Mouse (Mus musculus) hindbrain, embryonic 16.5 days (tissue): ENCODE data around the gene Neo1. TPM values are rescaled to one million over a fixed set of nuclear protein-coding genes. Genes with fewer than 3 reads are reported as not detected.
"Not testable (repeated sequence)": the region's sequence is repeated elsewhere in the genome, so short reads cannot be mapped to it uniquely, and the experiment has no call there.

Source experiments
- ATAC-seq: fragments of 200-750 bp; cut with Nextera tagmentation; 2 replicates; pipeline ENCODE4 v1.8.0; 2017; ENCODE audit warnings: moderate TSS enrichment, moderate library complexity
- H3K27ac ChIP-seq: fragments of 300-500 bp; sonication (generic); 2 replicates; pipeline ENCODE4 v1.5.1; 2014; ENCODE audit warnings: low read depth, mild to moderate bottlenecking, control low read depth, low read length, moderate library complexity
- H3K27me3 ChIP-seq: fragments of 300-500 bp; sonication (generic); replicated peaks from 2 replicates; pipeline ENCODE4 v1.6.1; 2014; ENCODE audit warnings: low read length; ENCODE audit not compliant: control insufficient read depth, insufficient read depth
- H3K36me3 ChIP-seq: fragments of 300-500 bp; sonication (generic); 2 replicates; pipeline ENCODE4 v1.6.1; 2014; ENCODE audit warnings: mild to moderate bottlenecking, low read length, moderate library complexity, mixed read lengths; ENCODE audit not compliant: control insufficient read depth, insufficient read depth
- H3K4me1 ChIP-seq: fragments of 300-500 bp; sonication (generic); 2 replicates; pipeline ENCODE4 v1.6.1; 2014; ENCODE audit warnings: low read depth, low read length; ENCODE audit not compliant: control insufficient read depth, insufficient read depth
- H3K4me2 ChIP-seq: fragments of 300-500 bp; sonication (generic); 2 replicates; pipeline ENCODE4 v1.6.1; 2014; ENCODE audit warnings: mild to moderate bottlenecking, low read length, control low read depth, moderate library complexity
- H3K4me3 ChIP-seq: fragments of 300-500 bp; sonication (generic); 2 replicates; pipeline ENCODE4 v1.5.1; 2014; ENCODE audit warnings: mild to moderate bottlenecking, low read length, control low read depth, moderate library complexity
- H3K9ac ChIP-seq: fragments of 300-500 bp; sonication (generic); 2 replicates; pipeline ENCODE4 v1.6.1; 2014; ENCODE audit warnings: low read depth, mild to moderate bottlenecking, control low read depth, low read length, moderate library complexity
- H3K9me3 ChIP-seq: fragments of 300-500 bp; sonication (generic); 2 replicates; pipeline ENCODE4 v1.6.1; 2014; ENCODE audit warnings: mild to moderate bottlenecking, low read length, moderate library complexity; ENCODE audit not compliant: control insufficient read depth
- WGBS: fragments of 180-500 bp; shearing (Covaris S2); extraction: QIAGEN DNeasy Blood & Tissue Kit; methylation state at CpG from one replicate; pipeline ENCODE4 v1.1.7; 2014; 5-methylcytosine and 5-hydroxymethylcytosine counted together
- polyA plus RNA-seq: library from polyadenylated mRNA; unstranded; fragments of >200 nt; fragmentation: Nextera tagmentation; extraction: Ambion mirVana; gene quantifications from 2 replicates; pipeline ENCODE4 v1.2.1, GENCODE M21; 2015

Neo1 gene
- polyA plus RNA-seq, 1 experiment from 2014 or later, result 40.9 TPM

DNA sequence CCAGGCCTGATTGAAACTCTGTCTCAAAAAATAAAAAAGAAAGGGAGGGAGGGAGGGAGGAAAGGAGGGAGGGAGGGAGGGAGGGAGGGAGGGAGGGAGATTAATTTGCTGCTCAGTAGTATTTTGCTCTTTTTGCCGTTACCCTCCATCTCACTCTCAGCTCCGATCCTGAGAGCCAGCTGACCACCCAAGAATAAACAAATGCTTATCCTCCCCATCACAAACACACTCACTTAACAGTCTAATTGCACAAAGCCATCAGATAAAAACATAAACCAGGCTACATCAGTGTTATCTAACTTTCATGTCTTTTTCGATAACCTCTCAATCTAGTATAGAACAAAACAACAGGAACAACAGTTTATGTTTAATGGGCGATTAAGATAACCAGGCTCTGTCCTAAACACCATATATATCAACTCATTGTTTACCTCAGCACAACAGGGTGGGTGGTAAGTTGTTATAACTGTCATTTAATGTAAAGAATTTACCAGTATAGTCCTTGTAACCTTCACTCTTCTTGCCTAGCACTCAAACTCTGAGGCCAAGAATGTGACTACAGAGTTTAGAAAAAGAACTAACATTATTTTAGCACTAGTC is 11.9 kb downstream of the Neo1 start:
- no peaks in the 10 kb centered on the region for H3K4me1 ChIP-seq
- H3K36me3 ChIP-seq, result no peaks in the 10 kb centered on the region
- H3K4me3 ChIP-seq, result no peak overlapping the region
- H3K9me3 ChIP-seq, result no peaks in the 10 kb centered on the region
- no peak overlapping the region for H3K9ac ChIP-seq
- H3K27ac ChIP-seq, result no peak overlapping the region
- no peak for ATAC-seq
- no peak overlapping the region for H3K4me2 ChIP-seq
- no peaks in the 10 kb centered on the region for H3K27me3 ChIP-seq
- WGBS, result 64% methylated on average over 4 of the region's 4 CpGs

DNA sequence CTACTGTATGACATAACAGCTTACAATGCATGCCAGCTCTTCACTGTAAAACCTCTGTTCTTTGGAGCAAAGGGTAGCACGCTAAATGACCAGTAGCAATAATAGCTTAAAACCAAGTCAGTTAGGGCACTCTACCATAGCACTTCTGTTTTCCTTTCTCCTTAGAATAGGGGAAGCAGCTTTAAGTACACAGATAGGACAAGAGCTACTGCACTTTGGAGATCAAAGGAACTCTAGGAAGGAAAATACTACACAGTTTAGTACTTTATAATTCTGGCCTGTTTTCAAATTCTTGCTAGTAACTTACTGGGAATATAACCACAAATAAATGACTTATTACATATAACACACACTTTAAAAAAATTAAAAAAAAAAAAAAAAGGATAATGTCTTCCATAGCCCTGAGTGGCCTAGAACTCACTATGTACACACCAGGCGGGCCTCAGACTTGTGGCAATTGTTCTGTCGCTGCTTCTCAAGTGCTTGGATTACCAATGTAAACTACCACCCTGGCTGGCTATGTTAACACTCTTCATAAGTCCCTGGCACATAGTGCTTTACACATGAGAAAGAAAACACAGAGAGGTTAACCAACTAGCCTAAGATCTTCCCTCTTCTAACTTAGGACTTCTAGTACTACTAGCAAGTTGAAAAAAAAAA is 20.1 kb downstream of the Neo1 start:
- H3K36me3 ChIP-seq, result no peaks in the 10 kb centered on the region
- H3K4me2 ChIP-seq, result no peak overlapping the region
- 81% methylated on average over 3 of the region's 3 CpGs for WGBS
- no peak overlapping the region for H3K9ac ChIP-seq
- H3K4me3 ChIP-seq, result no peak overlapping the region
- no peaks in the 10 kb centered on the region for H3K27me3 ChIP-seq
- no peaks in the 10 kb centered on the region for H3K9me3 ChIP-seq
- no peak for ATAC-seq
- 0 out of 2 replicates have a peak, but pooled peaks cover 2% of the 10 kb centered on the region for H3K4me1 ChIP-seq
- H3K27ac ChIP-seq, result no peak overlapping the region

DNA sequence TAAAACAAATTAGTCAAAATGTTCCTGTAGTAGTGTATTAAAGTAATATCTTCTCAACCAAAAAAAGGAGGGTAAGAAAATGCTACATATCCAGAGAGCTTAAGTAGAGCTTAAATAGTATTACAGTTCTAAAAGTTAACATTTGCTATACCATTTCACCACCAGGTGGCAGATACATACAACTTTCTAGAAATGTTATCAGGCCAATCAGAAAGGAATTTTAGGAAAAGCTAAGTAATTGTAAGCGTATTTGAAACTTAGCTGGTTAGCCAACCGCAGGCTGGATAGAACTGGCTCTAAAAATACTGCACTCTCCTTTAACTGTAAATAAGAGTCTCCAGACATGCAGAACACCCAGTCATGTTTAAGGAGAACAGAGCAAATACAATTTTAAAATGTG is 22.9 kb downstream of the Neo1 start:
- Histone ChIP-seq H3K9ac (no peak overlapping the region), H3K4me3 (no peak overlapping the region), H3K9me3 (no peaks in the 10 kb centered on the region), H3K4me2 (no peak overlapping the region), H3K27me3 (no peaks in the 10 kb centered on the region), H3K4me1 (0 out of 2 replicates have a peak, but pooled peaks cover 2% of the 10 kb centered on the region), H3K36me3 (no peaks in the 10 kb centered on the region), H3K27ac (no peak overlapping the region)
- ATAC-seq, result no peak
- 8% methylated on average over 2 of the region's 2 CpGs for WGBS

DNA sequence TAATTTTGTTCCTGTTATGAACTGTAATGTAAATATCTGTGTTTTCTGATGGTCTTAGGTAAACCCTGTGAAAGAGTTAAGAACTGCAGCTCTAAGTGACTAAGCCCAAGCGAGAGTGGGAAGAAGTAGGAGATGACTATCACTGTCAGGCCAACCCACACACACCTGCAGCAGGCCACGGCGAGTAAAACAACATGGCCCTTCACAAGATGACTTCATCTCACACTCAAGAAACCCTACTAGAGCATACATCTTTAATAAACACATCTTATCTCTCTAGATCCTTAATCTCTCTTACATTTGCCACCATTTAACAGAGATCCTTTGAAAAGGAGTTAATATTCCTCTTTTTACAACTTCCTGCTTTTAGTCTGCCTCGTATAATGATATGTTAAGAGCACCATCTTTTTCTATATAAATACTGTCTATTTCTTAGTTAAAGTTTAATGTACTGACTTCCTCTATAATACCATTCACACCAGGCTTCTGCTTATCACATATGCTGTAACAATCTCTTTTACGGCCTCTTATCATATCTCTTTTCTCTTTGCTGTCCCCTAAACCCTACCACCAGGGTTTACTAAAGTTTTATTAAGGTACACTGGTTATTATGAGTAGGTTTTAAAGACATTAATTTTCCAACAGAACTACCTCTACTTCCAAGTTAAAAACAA is 46.8 kb downstream of the Neo1 start:
- Histone ChIP-seq H3K27me3 (no peaks in the 10 kb centered on the region), H3K4me1 (no peaks in the 10 kb centered on the region), H3K36me3 (peaks cover 5% of the 10 kb centered on the region), H3K9ac (no peak overlapping the region), H3K27ac (no peak overlapping the region), H3K4me2 (no peak overlapping the region), H3K4me3 (no peak overlapping the region), H3K9me3 (no peaks in the 10 kb centered on the region)
- ATAC-seq, result no peak
- WGBS, result 95% methylated on average over 5 of the region's 5 CpGs

DNA sequence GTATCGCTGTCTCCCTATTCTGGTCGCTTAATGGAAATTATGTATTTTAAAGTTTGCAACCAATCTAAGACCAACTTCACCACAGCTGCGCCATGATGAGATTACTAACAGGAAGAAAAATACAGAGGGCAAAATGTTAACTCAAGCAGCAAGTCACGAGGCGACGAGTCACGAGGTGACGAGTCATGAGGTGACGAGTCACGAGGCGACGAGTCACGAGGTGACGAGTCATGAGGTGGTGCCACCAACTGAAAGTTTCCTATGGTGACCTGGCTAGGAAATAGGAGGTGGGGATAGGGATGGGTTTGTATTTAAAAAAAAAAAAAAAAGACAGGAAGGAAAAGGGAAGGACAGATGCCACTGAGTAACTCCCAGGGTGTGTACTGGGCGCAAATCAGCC is 57.2 kb downstream of the Neo1 start:
- no peak for ATAC-seq
- no peak overlapping the region for H3K9ac ChIP-seq
- 0 out of 2 replicates have a peak, but pooled peaks cover 5% of the 10 kb centered on the region for H3K36me3 ChIP-seq
- H3K27ac ChIP-seq, result no peak overlapping the region
- WGBS, result 92% methylated on average over 15 of the region's 15 CpGs
- H3K27me3 ChIP-seq, result no peaks in the 10 kb centered on the region
- H3K4me1 ChIP-seq, result no peaks in the 10 kb centered on the region
- no peaks in the 10 kb centered on the region for H3K9me3 ChIP-seq
- H3K4me2 ChIP-seq, result no peak overlapping the region
- no peak overlapping the region for H3K4me3 ChIP-seq

DNA sequence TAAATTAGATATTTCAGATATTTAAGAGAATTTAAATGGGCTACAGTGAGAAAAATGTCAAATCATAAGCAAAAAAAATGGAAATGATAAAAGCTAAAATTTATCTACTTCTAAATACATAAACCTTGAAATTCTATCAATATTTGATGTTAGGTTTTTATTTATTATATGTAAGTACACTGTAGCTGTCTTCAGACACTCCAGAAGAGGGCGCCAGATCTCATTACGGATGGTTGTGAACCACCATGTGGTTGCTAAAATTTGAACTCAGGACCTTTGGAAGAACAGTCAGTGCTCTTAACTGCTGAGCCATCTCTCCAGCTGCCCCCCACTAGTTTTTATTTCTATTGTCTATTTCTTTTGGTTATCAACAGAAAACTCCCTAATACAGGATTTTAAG is 65.1 kb downstream of the Neo1 start:
- ATAC-seq, H3K27me3 ChIP-seq: not testable (repeated sequence)
- WGBS, result 87% methylated on average over 2 of the region's 2 CpGs

DNA sequence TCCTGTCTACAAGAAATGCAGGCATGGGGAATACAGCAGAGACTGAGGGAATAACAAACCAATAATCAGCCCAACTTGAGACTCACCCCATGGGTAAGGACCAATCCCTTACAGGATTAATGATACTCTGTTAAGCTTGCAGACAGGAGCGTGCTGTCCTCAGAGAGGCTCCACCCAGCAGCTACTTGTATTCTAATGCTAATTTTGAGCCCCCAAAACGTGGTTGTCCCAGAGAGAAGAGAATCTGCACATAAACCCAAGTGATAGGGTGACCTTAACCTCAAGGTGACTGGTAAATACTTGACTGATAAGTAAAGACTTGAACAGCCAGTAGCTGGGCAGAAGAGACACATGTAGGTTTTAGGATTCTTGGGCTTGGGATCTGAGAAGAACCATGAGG is 68.9 kb downstream of the Neo1 start:
- no peaks in the 10 kb centered on the region for H3K9me3 ChIP-seq
- no peak for ATAC-seq
- H3K4me2 ChIP-seq, result no peak overlapping the region
- H3K27ac ChIP-seq, result no peak overlapping the region
- WGBS, result 28% methylated on average over 2 of the region's 2 CpGs
- H3K36me3 ChIP-seq, result no peaks in the 10 kb centered on the region; the same call in 1 of the 2 replicates
- H3K9ac ChIP-seq, result no peak overlapping the region
- no peaks in the 10 kb centered on the region for H3K4me1 ChIP-seq
- no peak overlapping the region for H3K4me3 ChIP-seq
- H3K27me3 ChIP-seq, result no peaks in the 10 kb centered on the region

More for the DNA sequence above, 65.1 kb downstream of the Neo1 start:
- H3K4me2 ChIP-seq, H3K4me3 ChIP-seq, H3K36me3 ChIP-seq, H3K9me3 ChIP-seq, H3K9ac ChIP-seq, H3K4me1 ChIP-seq, H3K27ac ChIP-seq: not testable (repeated sequence)

DNA sequence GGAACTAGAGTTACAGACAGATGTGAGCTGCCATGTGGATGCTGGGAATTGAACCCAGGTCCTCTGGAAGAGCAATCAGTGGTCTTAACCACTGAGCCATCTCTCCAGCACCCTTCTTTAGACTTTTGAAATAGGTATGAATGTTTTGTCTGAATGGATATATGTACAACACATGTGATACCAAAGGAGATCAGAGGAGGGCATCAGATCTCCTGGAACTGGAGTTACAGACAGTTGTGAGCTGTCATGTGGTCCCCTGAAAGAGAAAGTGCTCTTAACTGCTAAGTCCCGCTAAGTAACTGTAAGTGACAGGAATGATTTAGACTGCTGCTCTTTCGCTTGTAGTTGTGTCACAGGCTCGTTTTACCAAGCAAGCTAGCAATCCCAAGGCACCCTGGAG is 80.7 kb downstream of the Neo1 start:
- H3K4me3 ChIP-seq, result no peak overlapping the region
- H3K9ac ChIP-seq, result no peak overlapping the region
- H3K9me3 ChIP-seq, result no peaks in the 10 kb centered on the region
- WGBS, result 81% methylated on average over 3 of the region's 3 CpGs
- H3K27ac ChIP-seq, result no peak overlapping the region
- ATAC-seq, result no peak
- no peak overlapping the region for H3K4me2 ChIP-seq
- H3K36me3 ChIP-seq, result 0 out of 2 replicates have a peak, but pooled peaks cover 2% of the 10 kb centered on the region
- H3K27me3 ChIP-seq, result no peaks in the 10 kb centered on the region
- no peaks in the 10 kb centered on the region for H3K4me1 ChIP-seq

DNA sequence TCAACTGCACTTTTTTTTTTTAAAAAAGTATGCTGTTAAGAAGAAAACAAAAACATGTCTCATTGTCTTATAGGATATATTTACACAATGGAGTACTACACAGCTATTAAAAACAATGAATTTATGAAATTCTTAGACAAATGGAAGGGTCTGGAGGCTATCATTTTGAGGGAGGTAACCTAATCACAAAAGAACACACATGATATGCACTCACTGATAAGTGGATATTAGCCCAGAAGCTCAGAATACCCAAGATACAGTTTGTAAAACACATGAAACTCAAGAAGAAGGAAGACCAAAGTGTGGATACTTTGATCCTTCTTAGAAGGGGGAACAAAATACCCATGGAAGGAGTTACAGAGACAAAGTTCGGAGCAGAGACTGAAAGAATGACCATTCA is 90.3 kb downstream of the Neo1 start:
- not testable (repeated sequence) for H3K9me3 ChIP-seq, H3K4me3 ChIP-seq, H3K27me3 ChIP-seq, H3K9ac ChIP-seq, H3K4me1 ChIP-seq, H3K27ac ChIP-seq, ATAC-seq, H3K36me3 ChIP-seq, H3K4me2 ChIP-seq
- 94% methylated on average over 1 of the region's 1 CpGs for WGBS
